Mouse (Mus musculus): ENCODE data around the gene 4930404H24Rik.

DNA sequence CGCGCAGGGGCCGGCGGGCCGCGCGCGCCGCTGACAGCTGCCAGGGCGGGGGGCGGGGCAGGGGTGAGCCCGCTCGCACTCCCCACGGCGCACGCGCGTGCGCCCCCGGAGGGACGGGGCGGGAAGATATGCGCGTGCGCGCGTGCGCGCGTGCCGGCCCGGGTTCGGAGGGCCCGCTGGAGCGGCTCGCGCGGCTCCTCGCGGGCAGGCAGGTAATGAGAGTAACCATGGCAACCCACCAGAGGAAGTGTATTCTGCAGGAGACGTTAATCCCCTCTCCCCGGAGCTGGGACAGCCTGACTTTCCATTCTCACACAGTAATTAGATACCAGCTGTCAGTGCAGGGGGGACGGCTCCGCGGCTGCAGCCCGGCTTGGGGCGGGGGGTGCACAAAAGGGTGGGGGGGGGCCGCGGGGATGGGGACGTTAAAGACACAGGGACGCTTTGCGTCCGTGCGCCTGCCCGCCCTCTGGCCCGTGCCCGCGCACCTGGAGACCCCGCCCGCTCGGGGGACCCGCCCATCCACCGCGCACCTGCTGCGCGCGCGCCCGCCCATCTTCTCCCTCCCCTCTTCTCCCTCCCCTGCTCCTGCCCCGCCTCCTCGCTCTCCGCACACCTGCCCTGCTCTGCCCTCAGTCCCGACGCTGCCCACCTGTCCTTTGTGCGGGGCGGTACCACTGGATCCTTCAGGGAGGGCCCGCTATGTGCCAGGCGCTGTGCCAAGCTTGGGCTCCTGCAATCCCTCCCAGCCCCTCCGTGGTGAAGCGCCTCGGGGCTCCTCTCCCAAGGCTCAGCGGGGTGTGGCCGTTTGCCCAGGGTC lies at the start of gene 4930404H24Rik:
- TF ChIP-seq POLR2A (IDR thresholded peaks at IDR 0.05; ENCODE audit: borderline replicate concordance, insufficient read depth, low read length): peak; percentile 77; the same call in 1 of the 2 replicates
- TF ChIP-seq CTCF (IDR thresholded peaks at IDR 0.05; ENCODE audit: borderline replicate concordance, insufficient read depth, low read depth, low read length): no peak
